Mouse (Mus musculus) adrenal gland, postnatal 14 days (tissue): ENCODE data around the gene Kif13a. TPM values are rescaled to one million over a fixed set of nuclear protein-coding genes. Genes with fewer than 3 reads are reported as not detected.

Experiments used
- DNase-seq: peaks from one replicate; pipeline ENCODE4 v3.0.0; 2021; ENCODE audit warnings: mixed read lengths
- total RNA-seq: library from RNA; stranded (reverse); gene quantifications from 2 replicates; pipeline ENCODE4 v1.2.3, GENCODE M21; 2021

Kif13a gene
- total RNA-seq, 1 experiment from 2014 or later, result 32.3 TPM

DNA sequence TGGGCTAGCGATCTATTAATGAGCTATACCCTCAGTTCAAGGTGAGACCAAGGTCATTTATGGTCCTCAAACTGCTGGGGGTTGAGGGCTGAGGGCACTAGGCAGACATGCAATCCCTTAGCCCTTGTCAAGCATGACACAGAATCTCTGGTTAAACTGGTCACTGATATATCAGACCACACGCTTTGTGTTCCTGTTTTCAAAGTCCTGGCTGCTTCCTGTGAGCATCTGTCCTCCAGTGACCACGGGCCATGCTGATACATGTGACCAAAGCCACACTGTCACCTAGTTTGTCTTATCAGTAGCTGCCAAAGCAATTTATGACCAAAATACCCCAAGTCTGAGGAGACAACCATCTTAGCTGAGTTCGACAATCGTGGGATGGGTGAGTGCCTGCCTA lies 154.7 kb downstream of the Kif13a start:
- DNase-seq, result no peak

DNA sequence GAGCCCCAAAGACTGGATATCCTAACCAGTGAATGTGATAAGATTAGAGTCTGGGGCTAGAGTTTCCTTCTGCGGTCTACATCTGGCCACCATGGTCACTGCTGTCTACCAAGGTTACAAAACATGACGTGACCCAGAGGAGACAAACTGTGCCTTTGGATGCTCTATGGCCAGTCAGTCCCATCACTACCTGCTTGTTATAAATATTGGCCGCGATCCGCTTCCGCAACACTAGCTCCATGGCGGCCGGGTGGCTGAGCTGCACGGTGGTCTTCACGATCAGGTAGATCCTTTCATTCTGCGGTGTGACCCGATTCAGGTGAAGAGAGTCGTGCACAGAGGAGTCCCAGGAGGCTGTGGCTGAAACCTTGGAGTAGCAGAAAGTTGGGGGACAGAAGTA lies 157.1 kb downstream of the Kif13a start:
- DNase-seq, result no peak

DNA sequence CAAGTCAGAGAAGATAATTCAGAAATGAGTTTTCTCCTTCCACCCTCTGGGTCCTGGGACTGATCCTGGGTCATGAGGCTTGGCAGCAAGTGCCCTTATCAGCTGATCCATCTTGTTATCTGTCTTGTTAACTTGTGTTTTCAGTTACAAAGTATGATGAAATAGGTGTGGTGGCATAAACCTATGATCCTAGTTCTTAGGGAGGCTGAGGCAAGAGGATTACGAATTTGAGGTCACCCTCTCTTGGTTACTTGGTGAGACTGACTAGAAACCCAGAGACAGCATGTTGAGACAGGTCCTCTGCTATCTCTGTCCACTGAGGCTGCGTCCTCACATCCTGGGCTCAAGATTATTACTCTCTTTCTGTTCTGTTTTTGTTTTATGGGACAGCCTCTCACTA lies 164.3 kb downstream of the Kif13a start:
- no peak for DNase-seq

DNA sequence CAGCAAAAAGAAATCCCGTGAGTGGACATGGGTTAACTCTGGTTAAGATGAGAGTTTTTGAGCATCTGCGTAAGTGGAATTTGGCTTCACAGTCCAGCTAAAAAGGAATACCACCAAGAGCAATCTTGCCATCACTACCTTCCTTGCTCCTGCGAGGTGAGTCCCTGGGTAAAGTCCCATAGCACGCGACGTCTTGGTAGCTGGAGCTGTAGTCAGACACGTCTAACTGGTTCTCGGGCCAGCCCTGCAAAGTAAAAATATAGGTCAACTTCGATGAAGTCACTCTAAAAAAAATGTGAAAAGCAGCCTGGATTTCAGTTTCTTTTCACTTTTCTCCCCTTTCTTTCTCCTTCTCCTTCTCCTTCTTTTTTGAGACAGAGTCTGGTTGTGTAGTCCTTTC lies 166.5 kb downstream of the Kif13a start:
- DNase-seq, result no peak

DNA sequence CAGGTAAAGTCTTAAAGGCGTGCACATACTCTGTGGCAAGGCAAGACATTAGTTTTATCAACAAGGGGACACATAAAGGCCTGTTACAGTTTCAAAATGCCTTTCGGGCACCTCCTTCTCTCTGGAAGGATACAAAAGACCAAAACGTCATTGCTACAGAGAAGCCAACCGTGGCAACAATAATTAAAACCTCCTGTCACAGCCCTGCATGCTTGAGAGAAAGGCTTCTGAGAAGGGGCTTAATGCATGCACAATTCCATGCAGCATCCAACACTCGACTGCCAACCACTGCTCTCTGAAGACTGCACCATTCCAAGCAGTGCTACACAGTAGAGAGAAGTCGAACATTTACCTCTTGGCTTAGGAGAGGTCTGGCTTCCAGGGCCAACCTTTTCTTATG lies 168.7 kb downstream of the Kif13a start:
- DNase-seq, result no peak

DNA sequence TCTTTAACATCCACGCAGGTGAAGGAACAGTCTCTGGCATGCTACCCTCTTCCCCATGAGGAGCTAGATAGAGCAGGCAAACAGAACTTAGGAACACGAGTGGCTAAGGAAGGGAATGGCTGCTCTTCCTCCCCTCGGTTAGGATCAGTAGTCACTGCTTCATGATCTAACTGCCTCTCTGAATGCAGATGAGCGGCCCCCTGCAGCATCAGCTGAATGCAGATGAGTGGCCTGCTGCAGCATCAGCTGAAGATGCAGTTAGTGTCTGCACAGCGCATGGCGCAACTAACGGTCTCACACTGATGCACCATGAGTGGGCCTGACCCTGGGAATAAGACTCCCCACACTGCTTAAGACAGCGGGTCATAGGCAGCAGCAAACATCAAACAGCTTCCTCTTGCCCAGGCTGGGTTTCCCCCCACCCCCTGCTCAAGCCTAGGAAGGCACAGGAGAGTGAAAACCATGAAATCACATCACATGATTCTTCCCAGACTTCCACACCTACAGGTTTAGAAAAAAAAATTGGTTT lies 170.3 kb downstream of the Kif13a start:
- DNase-seq, result no peak

DNA sequence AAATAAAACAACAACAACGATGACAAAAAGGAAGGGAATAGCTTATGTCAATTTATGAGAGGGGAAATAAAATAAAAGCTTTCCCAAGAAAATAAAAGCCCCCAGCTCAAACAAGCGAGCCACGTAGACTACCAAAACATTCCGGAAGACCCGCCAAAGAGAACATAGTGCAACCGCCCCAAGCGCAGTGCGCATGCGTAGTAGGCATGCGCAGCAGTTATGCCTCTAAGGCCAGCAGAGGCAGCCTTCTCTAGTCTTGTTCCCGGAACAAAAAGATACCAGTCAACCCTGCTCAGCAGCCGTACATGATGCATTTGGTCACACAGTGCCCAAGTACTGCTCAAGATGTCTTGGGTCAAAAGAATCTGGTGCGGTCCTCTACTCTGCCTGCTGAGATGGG lies 171.0 kb downstream of the Kif13a start:
- no peak for DNase-seq

DNA sequence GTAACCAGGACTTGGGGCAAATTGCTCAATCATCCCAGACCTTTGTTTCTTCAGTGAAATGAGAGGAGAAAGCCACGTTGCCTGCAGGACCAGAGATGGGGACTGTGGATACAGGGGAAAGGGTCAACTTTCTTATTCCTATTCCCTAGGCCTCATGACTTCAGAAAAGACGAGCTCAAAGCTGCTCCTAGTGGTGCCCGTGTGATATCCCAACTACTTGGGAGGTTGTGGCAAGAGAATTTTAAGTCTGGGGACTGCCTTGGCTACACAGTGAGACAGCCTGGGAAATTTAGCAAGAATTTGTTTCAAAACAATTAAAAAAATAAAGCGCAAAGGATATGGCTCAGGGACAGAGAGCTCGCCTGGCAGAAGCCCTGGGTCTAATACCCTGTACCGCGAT lies 171.7 kb downstream of the Kif13a start:
- DNase-seq, result no peak

DNA sequence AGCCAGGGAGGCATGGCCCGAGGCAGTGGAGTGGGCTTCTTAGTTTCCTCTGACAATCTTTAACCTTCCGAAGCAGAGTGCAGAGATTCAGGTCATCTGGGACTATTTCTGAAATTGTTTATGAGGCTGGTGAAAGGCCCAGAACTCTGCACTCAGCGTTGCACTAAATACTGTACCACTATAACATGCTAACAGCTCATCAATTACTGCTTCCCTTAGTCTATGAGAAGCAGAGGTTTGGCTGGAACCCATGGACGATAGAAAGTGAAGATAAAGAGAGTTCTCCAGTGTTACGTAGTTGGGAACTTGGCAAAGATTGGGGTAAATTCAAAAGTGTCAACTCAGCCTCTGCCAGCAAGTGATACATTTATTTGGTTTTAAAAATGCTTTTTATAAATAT lies 176.4 kb downstream of the Kif13a start:
- DNase-seq, result no peak

DNA sequence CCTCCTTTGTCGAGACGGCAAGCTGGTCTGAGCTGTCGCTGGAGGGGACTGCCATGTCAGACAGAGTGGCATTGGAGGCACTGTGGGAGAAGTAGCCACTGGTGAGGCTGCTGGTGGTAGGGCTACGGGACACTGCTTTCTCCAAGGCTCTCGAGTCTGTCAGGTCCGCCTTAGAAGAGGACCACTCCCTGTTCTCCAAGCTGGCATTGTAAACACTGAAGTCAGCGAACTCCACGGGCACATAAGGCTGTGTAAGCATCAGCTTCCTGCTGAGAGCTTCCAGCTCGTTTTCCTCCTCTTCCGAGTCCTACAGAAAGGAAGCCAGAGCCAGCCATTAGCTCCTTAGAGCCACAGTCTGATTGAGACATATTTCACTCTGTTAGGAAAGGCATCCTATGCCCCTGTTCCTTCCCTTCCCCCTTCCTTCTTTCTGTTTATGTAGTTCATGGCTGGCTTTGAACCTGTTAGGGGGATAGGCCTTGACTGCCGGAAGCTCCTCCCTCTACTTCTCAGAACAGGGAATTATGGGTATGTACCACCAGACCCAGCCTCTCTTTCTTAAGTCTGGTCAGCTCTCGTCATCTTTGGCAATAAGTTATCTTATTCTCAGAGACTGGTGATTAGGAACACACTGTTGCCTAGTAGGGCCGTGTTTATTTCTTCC lies 177.0 kb downstream of the Kif13a start:
- no peak for DNase-seq

DNA sequence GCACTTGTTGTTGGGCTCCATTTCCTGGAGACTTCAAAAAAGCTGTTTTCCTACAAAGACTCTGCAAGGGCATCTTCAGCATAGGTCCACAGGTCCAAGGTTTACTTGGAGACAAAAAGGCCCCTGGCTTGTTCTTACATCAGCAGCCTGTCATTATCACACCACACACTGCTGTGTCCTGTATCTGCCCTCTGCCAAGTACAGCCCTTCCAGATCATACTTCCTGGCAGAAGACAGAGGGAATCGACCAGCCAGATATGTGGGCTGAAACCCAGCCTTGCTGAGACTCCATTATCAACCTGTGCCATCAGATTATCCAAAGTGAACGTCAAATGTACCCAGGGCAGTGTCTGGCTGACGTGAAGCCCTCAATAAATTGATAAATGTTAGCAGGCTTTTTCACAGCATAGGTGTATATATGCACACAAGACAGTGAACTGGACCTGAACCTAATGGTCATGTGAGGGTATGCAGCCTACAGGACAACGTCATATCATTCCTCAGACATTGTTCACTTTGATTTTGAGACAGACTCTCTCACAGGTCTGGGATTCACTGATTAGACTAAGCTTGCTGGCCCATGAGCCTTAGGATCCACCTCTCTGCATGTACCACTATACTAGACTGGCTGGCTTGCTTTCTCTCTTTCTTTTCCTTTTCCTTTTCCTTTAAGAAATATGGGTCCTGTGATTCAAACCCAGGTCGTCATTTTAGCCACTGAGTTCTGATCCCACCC lies 181.4 kb downstream of the Kif13a start:
- DNase-seq, result no peak

DNA sequence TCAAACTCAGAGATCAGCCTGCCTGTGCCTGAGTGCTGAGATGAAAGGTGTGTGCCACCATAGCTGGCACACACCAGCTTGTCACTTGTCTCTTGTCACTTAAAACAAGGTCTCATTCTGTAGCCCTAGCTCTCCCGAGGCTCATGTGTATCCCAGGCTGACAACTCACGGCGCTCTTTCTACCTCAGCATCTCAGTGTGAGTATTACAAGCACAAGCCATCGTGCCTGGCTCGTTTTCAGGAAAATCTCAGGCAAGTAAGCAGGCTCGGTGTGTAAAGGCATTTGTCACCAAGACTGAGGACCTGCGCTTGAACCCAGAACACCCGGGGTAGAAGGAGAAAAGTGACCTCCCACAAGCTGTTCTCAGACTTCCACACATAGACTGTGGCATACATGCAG lies 185.8 kb downstream of the Kif13a start:
- DNase-seq, result no peak

DNA sequence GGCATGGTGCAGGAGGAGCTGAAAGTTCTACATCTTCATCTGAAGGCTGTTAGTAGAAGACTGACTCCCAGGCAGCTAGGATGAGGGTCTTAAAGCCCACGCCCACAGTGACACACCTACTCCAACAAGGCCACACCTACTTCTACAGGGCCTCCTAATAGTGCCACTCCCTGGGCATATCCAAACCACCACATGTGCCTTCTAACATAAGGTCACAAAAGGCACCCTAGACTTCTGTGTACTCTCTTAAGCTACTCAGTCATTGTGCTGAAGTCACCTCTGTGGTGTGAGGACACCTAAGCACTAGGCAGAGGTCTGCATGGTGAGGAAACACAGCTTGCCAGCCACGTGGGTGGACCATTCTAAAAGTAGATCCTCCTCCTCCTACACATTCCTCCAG lies 187.3 kb downstream of the Kif13a start:
- no peak for DNase-seq

DNA sequence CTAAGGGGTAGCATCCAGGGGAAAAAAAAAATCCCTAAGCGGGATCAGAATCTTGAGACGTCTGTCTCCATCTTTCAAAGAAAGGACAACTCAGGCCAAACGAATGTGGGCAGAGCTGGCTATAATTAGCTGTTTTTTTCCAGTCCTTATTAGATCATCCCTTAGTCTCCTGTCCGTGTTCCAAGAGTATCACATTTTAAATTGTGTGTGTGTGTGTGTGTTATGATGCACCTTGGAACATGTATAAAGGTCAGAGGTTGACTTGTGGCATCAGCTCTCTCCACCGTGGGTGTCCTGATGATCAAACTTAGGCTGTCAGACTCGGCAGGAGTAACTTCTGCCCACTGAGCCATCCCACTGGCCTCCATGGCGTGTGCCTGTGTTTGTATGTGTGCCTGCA lies 190.2 kb downstream of the Kif13a start:
- no peak for DNase-seq

DNA sequence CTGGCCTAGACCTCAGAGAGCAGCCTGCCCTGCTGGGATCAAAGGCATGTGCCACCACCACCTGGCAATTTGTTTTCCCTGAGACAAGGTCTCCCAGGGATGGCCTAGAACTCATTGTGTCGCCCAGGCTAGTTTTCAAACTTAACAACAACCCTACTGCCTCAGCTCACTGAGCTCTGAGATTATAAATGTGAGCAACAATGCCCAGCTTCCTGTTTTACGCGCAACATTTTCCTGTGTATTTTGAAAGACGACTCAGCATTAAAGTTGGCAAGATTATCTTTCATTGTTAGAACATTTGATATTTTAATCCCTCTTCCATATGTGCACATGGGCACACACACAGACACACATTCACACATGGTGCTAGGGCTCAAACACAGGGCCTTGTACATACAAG lies 192.2 kb downstream of the Kif13a start:
- no peak for DNase-seq

DNA sequence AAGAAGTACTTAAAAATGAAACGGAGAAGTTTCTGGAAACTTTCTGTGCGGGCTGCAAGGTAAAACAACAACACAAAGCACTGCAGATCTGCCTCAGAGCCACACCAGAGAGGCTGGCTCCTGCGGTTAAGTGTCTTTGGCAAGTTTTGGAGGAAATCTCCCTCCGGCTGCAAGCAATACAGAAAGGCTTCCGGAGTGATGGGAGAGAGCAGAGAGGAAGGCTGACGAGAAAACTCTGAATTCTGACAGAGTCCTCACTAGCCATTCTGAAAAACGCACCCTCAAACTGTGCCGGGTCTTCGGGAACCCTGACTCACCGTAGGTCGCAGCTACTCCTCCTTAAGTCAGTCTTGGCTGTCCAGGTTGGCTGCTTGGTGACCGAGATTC lies 193.2 kb downstream of the Kif13a start:
- DNase-seq, result peak; percentile 28

DNA sequence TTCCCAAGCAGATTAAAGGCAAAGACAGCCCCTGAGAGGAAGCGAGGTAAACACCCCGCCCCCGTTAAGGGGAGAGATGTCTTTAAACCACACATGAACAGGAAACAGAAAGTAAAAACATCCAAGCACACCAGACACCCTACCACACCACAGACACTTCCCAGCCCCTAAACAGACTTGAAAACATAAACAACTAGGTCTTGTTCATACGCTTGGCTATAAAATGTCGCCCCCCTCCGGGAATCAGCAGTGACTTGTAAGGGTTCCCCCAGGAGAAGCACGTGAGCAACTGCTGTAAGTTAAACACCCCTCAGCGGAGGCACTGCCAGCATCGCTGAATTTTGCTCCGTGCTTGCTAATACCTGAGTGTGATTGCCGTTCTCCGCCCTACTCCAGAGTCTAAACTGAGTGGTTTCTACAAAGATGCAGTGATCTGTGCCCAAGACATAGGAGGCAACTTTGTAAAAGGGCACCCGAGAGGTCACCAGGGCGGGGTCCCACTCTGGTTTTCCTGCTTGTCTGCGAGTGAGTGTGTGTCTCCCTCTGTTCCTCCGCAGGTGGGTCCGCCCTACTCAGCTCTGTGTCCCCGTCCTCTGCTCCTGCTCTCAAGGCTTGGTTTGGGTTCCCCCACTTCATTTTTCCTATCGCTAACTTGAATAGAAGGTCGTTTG lies 193.7 kb downstream of the Kif13a start:
- peak; percentile 63 for DNase-seq

DNA sequence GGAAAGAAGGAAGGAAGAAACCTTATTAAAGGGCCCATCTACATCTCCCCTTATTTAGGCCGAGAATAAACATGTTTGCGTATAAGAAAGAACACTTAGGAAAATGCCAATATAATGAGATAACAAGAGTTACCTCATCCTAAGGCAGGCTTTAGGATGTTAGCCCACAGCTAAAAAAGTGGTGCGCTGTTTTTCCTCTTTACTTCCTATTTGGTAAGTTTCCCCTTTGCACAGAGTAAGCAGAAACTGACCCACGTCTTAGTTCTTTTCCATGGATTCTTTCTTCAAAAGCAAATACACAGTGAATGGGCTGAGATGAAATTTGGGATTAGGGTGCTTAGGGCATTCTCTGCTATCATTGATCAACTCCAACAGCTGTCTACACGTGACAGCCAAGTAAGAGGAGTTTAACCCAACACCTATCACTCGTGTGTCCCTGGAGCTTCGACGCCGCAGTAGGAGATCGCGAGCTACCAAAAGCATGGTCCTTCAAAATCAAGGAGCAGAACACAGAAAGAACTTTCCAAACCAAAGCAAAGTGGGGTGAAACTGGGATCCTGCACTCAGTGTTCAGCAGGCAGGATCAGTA lies 194.4 kb downstream of the Kif13a start:
- DNase-seq, result no peak

DNA sequence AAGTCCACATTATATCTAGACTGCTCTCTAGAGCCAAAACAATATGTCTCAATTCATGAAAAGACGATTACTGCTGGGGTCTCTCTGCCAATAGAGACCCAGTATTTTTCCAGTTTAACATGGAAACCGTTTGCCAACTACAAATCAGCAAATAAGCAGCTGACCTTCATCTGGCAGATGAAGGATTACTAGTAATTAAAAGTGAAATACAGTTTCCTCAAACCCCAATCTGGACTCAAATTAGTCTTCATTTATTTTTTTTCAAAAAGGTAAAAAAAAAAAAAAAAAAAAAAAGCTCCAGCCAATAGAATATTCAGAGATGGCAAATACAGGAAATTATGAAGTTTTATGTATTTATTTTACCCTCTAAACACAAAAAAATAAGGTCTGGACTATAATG lies 199.7 kb downstream of the Kif13a start:
- DNase-seq, result no peak

DNA sequence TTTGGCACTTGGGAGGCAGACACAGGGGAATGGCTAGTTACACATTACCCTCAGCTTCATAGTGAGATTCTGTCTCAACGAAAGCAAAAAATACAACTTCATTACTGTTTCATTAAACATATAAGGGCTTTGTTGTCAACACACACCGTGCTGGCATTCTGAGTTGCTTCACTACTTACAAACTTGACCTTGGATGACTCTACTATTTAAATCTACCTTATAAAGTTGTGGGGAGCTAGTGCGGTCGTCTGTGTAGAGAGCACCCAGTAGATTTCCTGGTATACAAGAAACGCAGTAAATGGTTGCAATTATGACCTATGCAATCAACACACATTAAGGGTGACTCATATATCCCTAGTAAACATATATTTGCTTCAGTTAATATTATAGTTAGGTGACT lies 201.3 kb downstream of the Kif13a start:
- DNase-seq, result peak; percentile 12

DNA sequence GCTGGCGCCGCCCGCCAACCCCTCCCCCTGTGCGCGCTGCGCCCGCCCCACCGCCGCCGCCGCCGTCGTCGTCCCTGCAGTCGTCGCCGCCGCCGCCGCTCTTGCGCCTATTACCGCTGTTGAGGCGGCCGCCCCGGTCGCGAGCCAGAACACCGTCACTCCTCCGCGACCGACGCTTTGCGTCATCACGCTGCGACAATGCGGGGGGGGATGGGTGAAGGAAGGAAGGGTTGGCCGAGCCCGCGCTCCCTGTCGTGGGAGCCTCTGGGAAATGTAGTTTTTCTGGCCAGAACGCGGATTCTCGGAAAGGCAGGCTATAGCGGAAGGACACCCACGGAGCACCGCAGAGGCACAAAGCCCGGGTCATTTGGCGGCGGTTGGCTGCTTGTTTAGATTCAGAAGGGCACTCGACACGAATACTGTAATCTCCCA lies 201.8 kb downstream of the Kif13a start, which contains the start of gene Nup153:
Nup153 (minus strand) TSS at position 104 of the 432 bp plus-strand sequence.
- DNase-seq, result peak; percentile 100

DNA sequence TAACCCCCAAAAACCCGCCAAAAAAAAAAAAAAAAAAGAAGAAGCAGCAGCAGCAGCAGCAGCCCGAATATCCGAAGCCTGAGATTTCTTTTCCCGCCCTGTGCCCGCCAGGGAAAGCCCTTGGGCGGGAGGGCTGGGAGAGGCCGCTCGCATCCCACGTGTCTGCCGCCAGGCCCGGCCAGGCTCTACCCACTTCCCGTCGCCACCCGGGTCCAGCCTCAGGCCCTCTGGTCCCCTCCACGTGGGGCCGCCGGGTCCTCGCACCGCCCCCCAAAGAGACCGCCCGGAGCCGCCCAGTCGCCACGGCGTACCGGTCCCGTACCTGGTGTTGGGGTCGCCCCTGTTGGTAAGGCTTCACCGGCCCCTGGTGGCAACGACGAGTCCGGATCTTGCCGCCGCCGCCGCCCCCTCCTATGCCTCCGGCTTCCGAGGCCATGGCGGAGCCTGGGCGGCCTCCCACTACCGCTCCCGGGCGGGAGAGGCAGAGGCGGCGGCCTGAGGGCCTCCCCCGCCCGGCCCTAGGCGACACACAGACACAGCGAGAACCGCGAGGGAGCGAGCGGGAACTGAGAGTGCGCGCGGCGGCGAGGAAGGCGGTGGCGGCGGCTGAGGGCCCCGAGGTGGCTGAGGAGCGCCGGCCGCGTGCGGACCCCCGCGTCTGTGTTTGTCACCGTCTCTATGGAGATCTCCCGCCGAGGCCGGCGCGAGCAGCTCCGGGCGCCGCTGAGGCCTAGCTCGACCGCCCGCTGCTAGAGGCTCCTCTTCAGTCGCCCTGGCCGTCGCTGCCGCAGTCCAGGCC lies 202.4 kb downstream of the Kif13a start:
- DNase-seq, result peak; percentile 86
